Mouse (Mus musculus) heart, adult 2 months (tissue): Measurements from ENCODE around the gene Thap4.

Experiments
- CTCF ChIP-seq: fragments of 200-600 bp; IDR thresholded peaks from 2 replicates; pipeline ENCODE4 v1.8.1; 2022; ENCODE audit warnings: antibody characterized with exemption, mild to moderate bottlenecking, moderate library complexity
- EP300 ChIP-seq: fragments of 200-500 bp; IDR thresholded peaks from 2 replicates; pipeline ENCODE4 v1.6.1; 2011; ENCODE audit warnings: low read depth, low read length, control low read depth; ENCODE audit not compliant: insufficient read depth
- POLR2A ChIP-seq: fragments of 200-500 bp; IDR thresholded peaks from 2 replicates; pipeline ENCODE4 v1.6.1; 2011; ENCODE audit warnings: mild to moderate bottlenecking, low read depth, low read length, control low read depth; ENCODE audit not compliant: insufficient read depth

- TF ChIP-seq POLR2A (no peak), CTCF (no peak), EP300 (no peak)
Measured at GRCm38 (mm10) chr1:93753911-93754572, 622 bp downstream of the Thap4 start.
